Mouse (Mus musculus): ENCODE results near the gene Zmym1. TPM values are rescaled to one million over a fixed set of nuclear protein-coding genes. Genes with fewer than 3 reads are reported as not detected.
"Not testable (repeated sequence)": the region's sequence is repeated elsewhere in the genome, so short reads cannot be mapped to it uniquely, and the experiment has no call there.

Gene Zmym1
- polyA plus RNA-seq, 1 experiment from 2014 or later = 37.9 TPM

DNA sequence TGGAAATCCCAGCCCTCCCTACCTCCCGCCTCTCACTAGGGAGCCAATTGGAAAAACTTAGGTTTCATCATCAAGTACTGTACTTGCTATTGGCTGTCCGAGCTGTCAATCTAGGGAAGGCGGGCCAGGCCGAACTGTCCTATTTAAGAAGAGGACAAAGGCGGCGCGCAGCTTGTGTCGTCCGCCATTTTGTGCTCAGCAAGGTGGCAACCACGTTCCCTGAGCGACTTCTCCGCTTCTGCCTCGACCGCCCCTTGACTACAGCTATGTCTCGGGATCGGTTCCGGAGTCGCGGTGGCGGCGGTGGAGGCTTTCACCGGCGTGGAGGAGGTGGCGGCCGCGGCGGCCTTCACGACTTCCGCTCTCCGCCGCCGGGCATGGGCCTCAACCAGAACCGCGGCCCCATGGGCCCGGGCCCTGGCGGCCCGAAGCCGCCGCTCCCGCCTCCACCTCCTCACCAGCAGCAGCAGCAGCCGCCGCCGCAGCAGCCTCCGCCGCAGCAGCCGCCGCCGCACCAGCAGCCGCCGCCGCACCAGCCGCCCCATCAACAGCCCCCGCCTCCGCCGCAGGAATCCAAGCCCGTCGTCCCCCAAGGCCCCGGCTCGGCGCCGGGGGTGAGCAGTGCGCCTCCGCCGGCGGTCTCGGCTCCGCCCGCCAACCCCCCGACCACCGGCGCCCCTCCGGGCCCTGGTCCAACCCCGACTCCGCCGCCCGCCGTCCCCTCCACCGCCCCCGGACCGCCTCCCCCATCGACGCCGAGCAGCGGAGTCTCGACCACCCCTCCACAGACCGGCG, 39.6 kb downstream of the Zmym1 start, which contains the start of gene Sfpq:
TSS of gene Sfpq (plus strand) at position 174 of the 795 bp plus-strand sequence.
- 0% methylated on average over 47 of the region's 87 CpGs for WGBS
- Histone ChIP-seq H3K36me3 (ENCODE audit: control insufficient read depth, insufficient read depth, low read length) (peaks cover 3% of the 10 kb centered on the region; the same call in 1 of the 2 replicates), H3K27ac (ENCODE audit: low read depth, low read length) (peak within 1 kb of the TSS; percentile 97), H3K4me2 (ENCODE audit: low read depth) (peak within 1 kb of the TSS; percentile 84), H3K4me3 (ENCODE audit: low read depth, low read length) (peak within 1 kb of the TSS; percentile 100), H3K27me3 (ENCODE audit: control insufficient read depth, insufficient read depth, low read length) (no peaks in the 10 kb centered on the region), H3K9ac (ENCODE audit: low read length) (peak within 1 kb of the TSS; percentile 100), H3K4me1 (ENCODE audit: control insufficient read depth, insufficient read depth, low read length) (peaks cover 13% of the 10 kb centered on the region), H3K9me3 (ENCODE audit: control insufficient read depth, low read length) (no peaks in the 10 kb centered on the region)
- peak; percentile 95 for ATAC-seq (ENCODE audit: insufficient read depth, low FRiP score, low TSS enrichment)
- DNase-seq (ENCODE audit: low spot score) = peak; percentile 98

- peaks cover 13% of the 10 kb centered on the region for H3K4me1 ChIP-seq (ENCODE audit: control insufficient read depth, insufficient read depth, low read length)
- no peak overlapping the region for H3K27ac ChIP-seq (ENCODE audit: low read depth, low read length)
- no peaks in the 10 kb centered on the region for H3K27me3 ChIP-seq (ENCODE audit: control insufficient read depth, insufficient read depth, low read length)
- no peak overlapping the region for H3K9ac ChIP-seq (ENCODE audit: low read length)
- DNase-seq (ENCODE audit: low spot score) (no peak), ATAC-seq (ENCODE audit: insufficient read depth, low FRiP score, low TSS enrichment) (no peak)
- H3K36me3 ChIP-seq (ENCODE audit: control insufficient read depth, insufficient read depth, low read length) = peaks cover 2% of the 10 kb centered on the region; the same call in 1 of the 2 replicates
- no peaks in the 10 kb centered on the region for H3K9me3 ChIP-seq (ENCODE audit: control insufficient read depth, low read length)
- peak overlapping the region; percentile 33 for H3K4me2 ChIP-seq (ENCODE audit: low read depth)
- H3K4me3 ChIP-seq (ENCODE audit: low read depth, low read length) = peak overlapping the region; percentile 100
- 12% methylated on average over 13 of the region's 13 CpGs for WGBS
Observed at GRCm38 (mm10) chr4:127020411-127021150, 40.4 kb downstream of the Zmym1 start.

GRCm38 (mm10) chr4:127016366-127016765, 44.6 kb downstream of the Zmym1 start:
- no peaks in the 10 kb centered on the region for H3K27me3 ChIP-seq (ENCODE audit: control insufficient read depth, insufficient read depth, low read length)
- WGBS = 88% methylated on average over 4 of the region's 4 CpGs
- no peak overlapping the region for H3K4me3 ChIP-seq (ENCODE audit: low read depth, low read length)
- no peaks in the 10 kb centered on the region for H3K4me1 ChIP-seq (ENCODE audit: control insufficient read depth, insufficient read depth, low read length)
- no peak overlapping the region for H3K4me2 ChIP-seq (ENCODE audit: low read depth)
- H3K36me3 ChIP-seq (ENCODE audit: control insufficient read depth, insufficient read depth, low read length) = no peaks in the 10 kb centered on the region
- H3K9me3 ChIP-seq (ENCODE audit: control insufficient read depth, low read length) = no peaks in the 10 kb centered on the region
- no peak for ATAC-seq (ENCODE audit: insufficient read depth, low FRiP score, low TSS enrichment)
- H3K27ac ChIP-seq (ENCODE audit: low read depth, low read length) = no peak overlapping the region
- no peak for DNase-seq (ENCODE audit: low spot score)
- H3K9ac ChIP-seq (ENCODE audit: low read length) = no peak overlapping the region

DNA sequence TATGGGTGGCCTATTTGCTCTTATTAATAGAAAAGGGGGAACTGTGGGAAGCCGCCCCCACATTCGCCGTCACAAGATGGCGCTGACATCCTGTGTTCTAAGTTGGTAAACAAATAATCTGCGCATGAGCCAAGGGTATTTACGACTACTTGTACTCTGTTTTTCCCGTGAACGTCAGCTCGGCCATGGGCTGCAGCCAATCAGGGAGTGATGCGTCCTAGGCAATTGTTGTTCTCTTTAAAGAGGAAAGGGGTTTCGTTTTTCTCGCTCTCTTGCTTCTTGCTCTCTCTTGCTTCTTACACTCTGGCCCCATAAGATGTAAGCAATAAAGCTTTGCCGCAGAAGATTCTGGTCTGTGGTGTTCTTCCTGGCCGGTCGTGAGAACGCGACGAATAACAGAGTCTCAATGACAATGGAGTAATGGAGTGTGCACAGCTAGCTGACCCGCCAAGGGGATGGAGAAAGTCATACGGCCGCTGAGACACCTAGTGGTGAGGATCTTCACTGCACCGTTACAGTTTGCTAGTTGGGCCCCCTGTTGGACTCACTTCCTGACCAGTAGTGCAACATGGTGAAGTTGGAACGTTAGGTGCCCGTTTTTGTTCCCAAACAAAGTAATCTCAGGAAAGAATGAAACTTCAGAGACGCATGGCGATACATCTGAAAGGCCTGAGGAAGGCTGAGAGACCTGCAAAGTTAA, 45.5 kb downstream of the Zmym1 start:
- H3K9ac ChIP-seq (ENCODE audit: low read length); H3K27ac ChIP-seq (ENCODE audit: low read depth, low read length); H3K9me3 ChIP-seq (ENCODE audit: control insufficient read depth, low read length); H3K36me3 ChIP-seq (ENCODE audit: control insufficient read depth, insufficient read depth, low read length); H3K27me3 ChIP-seq (ENCODE audit: control insufficient read depth, insufficient read depth, low read length); H3K4me1 ChIP-seq (ENCODE audit: control insufficient read depth, insufficient read depth, low read length); H3K4me3 ChIP-seq (ENCODE audit: low read depth, low read length); H3K4me2 ChIP-seq (ENCODE audit: low read depth): not testable (repeated sequence)
- peak; percentile 82 for ATAC-seq (ENCODE audit: insufficient read depth, low FRiP score, low TSS enrichment)
- DNase-seq (ENCODE audit: low spot score) = peak; percentile 88
- 17% methylated on average over 14 of the region's 26 CpGs for whole genome bisulfite sequencing

GRCm38 (mm10) chr4:127005113-127005936, 55.6 kb downstream of the Zmym1 start:
- H3K9ac ChIP-seq (ENCODE audit: low read length) = peak overlapping the region; percentile 67
- H3K36me3 ChIP-seq (ENCODE audit: control insufficient read depth, insufficient read depth, low read length) = no peaks in the 10 kb centered on the region
- 0 out of 2 replicates have a peak overlapping the region, but pooled peaks have one; percentile 34 for H3K27ac ChIP-seq (ENCODE audit: low read depth, low read length)
- 16% methylated on average over 25 of the region's 25 CpGs for WGBS
- H3K27me3 ChIP-seq (ENCODE audit: control insufficient read depth, insufficient read depth, low read length) = no peaks in the 10 kb centered on the region
- DNase-seq (ENCODE audit: low spot score) = peak; percentile 84
- H3K9me3 ChIP-seq (ENCODE audit: control insufficient read depth, low read length) = no peaks in the 10 kb centered on the region
- H3K4me1 ChIP-seq (ENCODE audit: control insufficient read depth, insufficient read depth, low read length) = no peaks in the 10 kb centered on the region
- H3K4me3 ChIP-seq (ENCODE audit: low read depth, low read length) = peak overlapping the region; percentile 31
- ATAC-seq (ENCODE audit: insufficient read depth, low FRiP score, low TSS enrichment) = peak; percentile 38; the same call in 1 of the 2 replicates
- peak overlapping the region; percentile 53 for H3K4me2 ChIP-seq (ENCODE audit: low read depth)

DNA sequence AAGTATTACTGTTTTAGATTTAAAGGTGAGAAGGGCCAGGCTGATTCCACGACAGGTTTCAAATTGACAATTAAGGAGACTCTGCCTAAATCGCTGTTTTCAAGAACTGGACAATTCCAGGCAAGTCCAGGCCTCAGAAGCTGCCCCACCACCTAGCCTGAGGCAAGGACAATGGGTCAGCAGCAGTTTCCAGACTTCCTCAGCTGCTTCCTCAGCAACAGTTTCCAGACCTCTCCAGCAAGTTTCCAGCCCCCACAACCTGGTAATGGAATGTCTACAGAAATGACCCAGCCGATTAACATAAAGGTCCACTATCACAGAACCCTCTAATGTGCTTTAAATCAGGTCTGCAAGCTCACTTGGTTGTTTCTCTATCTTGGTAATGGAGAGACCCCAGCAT, 56.6 kb downstream of the Zmym1 start:
- Histone ChIP-seq H3K9me3 (ENCODE audit: control insufficient read depth, low read length) (no peaks in the 10 kb centered on the region), H3K4me3 (ENCODE audit: low read depth, low read length) (no peak overlapping the region), H3K27me3 (ENCODE audit: control insufficient read depth, insufficient read depth, low read length) (no peaks in the 10 kb centered on the region), H3K4me2 (ENCODE audit: low read depth) (no peak overlapping the region), H3K4me1 (ENCODE audit: control insufficient read depth, insufficient read depth, low read length) (no peaks in the 10 kb centered on the region), H3K9ac (ENCODE audit: low read length) (no peak overlapping the region), H3K36me3 (ENCODE audit: control insufficient read depth, insufficient read depth, low read length) (no peaks in the 10 kb centered on the region), H3K27ac (ENCODE audit: low read depth, low read length) (no peak overlapping the region)
- ATAC-seq (ENCODE audit: insufficient read depth, low FRiP score, low TSS enrichment) (no peak; the same call in 1 of the 2 replicates), DNase-seq (ENCODE audit: low spot score) (no peak)
- WGBS = 83% methylated on average over 3 of the region's 3 CpGs

DNA sequence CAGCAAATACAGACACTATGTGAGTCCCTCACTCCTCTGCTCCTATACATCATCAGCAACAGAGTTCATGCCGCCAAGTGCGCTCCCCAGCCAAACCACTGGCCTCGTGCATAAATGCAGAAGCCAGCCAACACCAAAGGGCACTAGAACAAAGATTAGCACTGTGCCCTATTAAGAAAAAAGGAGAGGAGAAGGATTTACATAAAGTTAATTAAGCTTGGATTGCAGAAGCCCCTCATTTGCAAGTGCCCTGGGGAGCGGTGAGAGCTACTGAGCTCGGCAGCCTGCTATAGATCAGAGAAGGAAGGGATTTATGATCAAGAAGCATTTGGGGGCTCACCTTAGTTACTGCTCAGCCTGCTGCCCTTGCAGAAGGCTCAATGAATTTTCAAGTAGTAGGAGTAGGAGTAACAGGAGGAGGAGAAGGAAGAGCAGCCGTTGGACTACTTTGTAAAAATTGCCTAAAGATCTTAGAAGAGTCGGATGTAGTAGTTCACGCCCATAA, 60.3 kb downstream of the Zmym1 start:
- Histone ChIP-seq H3K4me3 (ENCODE audit: low read depth, low read length) (no peak overlapping the region), H3K27ac (ENCODE audit: low read depth, low read length) (no peak overlapping the region), H3K4me1 (ENCODE audit: control insufficient read depth, insufficient read depth, low read length) (no peaks in the 10 kb centered on the region), H3K4me2 (ENCODE audit: low read depth) (no peak overlapping the region), H3K27me3 (ENCODE audit: control insufficient read depth, insufficient read depth, low read length) (no peaks in the 10 kb centered on the region), H3K36me3 (ENCODE audit: control insufficient read depth, insufficient read depth, low read length) (no peaks in the 10 kb centered on the region), H3K9me3 (ENCODE audit: control insufficient read depth, low read length) (no peaks in the 10 kb centered on the region), H3K9ac (ENCODE audit: low read length) (no peak overlapping the region)
- no peak for ATAC-seq (ENCODE audit: insufficient read depth, low FRiP score, low TSS enrichment)
- WGBS = 38% methylated on average over 8 of the region's 8 CpGs
- no peak for DNase-seq (ENCODE audit: low spot score)

- H3K36me3 ChIP-seq (ENCODE audit: control insufficient read depth, insufficient read depth, low read length); ATAC-seq (ENCODE audit: insufficient read depth, low FRiP score, low TSS enrichment); H3K27ac ChIP-seq (ENCODE audit: low read depth, low read length); H3K9ac ChIP-seq (ENCODE audit: low read length); H3K9me3 ChIP-seq (ENCODE audit: control insufficient read depth, low read length); H3K27me3 ChIP-seq (ENCODE audit: control insufficient read depth, insufficient read depth, low read length); H3K4me1 ChIP-seq (ENCODE audit: control insufficient read depth, insufficient read depth, low read length); DNase-seq (ENCODE audit: low spot score); H3K4me3 ChIP-seq (ENCODE audit: low read depth, low read length); H3K4me2 ChIP-seq (ENCODE audit: low read depth): not testable (repeated sequence)
- 94% methylated on average over 16 of the region's 16 CpGs for WGBS
Observed at GRCm38 (mm10) chr4:126999372-126999771, 61.6 kb downstream of the Zmym1 start.
